Mouse (Mus musculus): Measurements from ENCODE around the gene Nxpe3.
A peak's percentile ranks its signal among the peaks of the same experiment; 100 is the strongest.

Nxpe3 gene

DNA sequence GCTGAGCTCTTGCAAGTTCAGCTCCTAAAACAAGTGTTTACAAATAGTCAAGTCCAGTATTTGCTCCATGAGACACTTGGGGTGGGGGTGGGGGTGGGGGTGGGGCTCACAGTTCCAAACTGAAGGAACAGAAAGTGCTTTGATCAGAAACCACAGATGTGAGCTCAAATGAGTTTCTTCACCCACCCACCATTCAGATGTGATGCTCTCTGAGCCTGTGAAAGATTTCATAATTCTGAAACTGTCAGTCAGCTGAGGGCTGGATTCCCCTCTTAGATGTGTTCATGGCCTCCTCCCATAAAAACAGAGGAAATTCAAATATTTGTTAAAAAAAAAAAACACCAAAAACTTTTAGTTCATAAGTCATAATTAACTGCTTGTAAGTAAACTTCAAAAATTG, 59.3 kb downstream of the Nxpe3 start:
- no peak for DNase-seq

- no peak for DNase-seq
Measured at GRCm38 (mm10) chr16:55832617-55833016, 62.5 kb downstream of the Nxpe3 start.

DNA sequence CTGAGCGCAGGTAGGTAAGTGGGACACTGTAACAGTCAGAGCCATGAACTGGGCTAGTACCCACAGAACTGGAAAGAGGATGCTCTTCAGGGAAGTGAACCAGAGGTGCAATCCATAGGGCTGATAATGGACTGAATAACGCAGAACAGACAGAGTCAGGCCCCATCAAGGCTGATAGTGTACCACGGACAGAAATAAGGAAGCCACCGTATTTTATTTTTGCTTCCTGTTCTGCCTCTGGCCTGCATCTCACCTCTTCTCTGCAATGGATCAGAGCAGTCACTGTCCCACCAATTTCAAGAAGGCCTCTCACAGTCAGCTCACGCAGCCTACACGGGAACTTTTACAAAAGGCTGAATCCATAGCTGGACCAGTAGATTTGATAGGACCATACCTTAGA, 63.0 kb downstream of the Nxpe3 start:
- DNase-seq: no peak

DNA sequence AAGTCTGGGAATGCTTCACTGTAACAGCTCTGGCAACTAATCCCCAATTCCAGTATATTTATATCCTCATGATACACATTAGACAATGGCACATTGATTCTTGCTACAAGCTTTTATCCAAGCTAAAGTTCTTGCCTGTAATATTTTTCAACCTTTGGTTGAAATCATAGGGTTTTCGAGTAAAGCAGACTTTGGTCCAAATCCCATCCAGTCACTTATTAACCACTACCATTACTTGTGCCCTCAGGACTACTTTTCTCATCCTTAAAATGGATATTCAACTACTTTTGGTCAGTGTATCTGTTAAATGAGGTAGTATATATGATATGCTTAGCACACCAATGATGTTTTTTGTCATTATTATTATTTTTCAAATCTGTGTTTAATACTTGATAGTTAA, 63.6 kb downstream of the Nxpe3 start:
- no peak for DNase-seq

DNA sequence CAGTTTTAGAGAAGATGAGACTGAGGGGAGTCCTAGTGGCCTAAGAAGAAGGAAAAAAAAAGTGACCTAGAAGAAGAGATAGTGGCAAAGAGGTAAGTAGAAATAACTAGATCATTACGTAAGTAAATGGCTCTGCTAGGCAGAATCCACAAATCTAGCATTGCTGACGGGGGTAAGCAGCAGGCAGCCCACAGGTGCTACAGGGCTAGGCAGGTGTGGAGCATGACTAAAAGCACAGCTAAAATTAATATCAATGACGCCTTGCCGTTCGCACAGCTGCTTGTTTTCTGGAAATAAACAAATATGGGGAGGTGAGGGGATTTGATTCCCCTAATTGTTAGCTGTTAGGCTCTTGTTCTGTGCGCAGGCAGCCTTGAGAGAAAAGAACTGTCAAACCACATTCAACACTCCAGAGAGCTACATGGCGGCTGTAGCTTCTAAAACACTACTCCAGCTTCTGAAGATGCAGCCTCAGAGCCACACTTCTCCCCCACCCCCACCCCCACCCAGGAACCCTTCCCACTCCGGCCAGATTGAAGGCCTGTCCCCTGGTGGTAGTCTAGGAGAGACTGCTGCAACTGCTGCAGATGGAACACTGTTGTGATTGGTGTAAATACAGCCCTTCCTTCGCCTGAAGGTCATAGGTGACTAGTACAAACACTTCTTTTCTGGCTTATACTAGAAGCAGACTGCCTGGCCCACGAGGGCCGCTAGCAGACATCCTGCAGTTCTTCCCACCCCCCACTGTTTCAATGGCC, 71.5 kb downstream of the Nxpe3 start:
- peak in 1 of 2 experiments; percentile 24 for DNase-seq

GRCm38 (mm10) chr16:55822741-55823397, 72.2 kb downstream of the Nxpe3 start:
- no peak for DNase-seq

DNA sequence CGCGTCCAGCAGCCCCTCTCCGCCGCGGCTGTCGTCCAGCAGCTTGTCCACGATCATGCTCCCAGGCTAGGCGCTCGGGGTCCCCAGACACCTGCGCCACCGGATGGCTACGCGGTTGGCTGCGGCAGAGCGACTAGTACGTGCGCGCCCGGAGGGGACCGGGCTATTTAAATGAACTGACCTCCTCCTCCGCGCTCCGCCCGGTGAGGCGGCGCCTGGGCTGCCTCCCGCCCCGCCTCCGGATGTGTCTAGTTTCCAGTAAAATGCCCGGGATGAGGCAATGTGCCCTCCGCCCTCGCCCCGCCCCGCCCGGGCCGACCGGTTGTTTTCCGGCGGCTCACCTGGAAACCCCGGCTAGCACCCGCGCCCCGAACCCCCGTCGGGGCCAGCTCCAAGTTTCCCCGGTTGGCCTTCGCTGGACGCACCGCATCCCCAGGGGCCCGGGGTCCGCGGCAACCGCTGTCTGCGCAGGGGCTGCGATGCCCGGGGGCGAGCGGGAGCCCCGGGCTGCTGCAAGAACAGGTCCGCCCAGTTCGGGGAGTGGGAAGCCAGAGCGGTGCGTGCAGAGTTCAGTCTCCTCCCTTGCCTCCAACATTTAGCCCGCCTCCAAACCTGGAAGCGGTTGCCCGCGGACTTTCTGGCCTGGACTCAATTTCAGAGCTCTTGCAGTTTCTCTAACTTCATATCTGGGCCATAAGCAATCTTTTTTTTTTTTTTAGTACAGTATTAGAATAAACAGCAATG, 72.9 kb downstream of the Nxpe3 start:
- DNase-seq: peak; percentile 92 to 96

- DNase-seq: peak; percentile 41 to 68
Measured at GRCm38 (mm10) chr16:55821571-55821981, 73.5 kb downstream of the Nxpe3 start.

GRCm38 (mm10) chr16:55820916-55821570, 74.0 kb downstream of the Nxpe3 start:
- DNase-seq: peak in 1 of 2 experiments; percentile 14

- DNase-seq: peak; percentile 29 to 34
Measured at GRCm38 (mm10) chr16:55820161-55820915, 74.7 kb downstream of the Nxpe3 start.

DNA sequence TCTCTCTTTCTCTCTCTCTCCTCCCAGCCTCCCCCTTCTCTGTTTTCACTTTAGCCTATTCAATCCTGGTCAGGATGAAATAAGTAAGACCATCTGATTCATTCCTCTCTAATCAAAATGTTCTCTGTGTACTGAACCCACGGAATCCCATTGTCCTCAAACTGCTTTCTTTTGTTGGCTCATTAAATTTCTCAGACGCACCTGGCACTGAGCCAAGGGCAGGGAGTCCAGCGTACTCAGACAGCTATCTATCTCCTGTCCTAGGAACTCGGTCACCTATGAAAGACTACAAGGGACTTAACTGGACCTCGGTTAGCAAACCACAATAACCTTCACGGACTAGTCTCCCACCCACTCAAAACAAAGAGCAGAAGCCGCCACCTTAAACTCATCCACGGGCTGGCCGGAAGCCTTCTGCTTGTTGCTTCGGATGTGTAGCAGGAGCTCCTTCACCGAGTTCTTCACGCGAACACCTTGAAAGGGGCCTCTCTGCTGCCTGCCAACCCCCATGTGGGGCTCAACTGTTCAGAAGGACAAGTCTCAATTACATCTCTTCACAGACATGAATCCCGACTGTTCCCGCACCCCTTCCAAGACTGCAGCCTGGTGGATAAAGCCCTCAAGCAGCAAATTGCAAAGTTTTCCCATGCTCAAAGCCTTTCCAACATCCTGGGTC, 75.8 kb downstream of the Nxpe3 start:
- peak; percentile 72 to 80 for DNase-seq

DNA sequence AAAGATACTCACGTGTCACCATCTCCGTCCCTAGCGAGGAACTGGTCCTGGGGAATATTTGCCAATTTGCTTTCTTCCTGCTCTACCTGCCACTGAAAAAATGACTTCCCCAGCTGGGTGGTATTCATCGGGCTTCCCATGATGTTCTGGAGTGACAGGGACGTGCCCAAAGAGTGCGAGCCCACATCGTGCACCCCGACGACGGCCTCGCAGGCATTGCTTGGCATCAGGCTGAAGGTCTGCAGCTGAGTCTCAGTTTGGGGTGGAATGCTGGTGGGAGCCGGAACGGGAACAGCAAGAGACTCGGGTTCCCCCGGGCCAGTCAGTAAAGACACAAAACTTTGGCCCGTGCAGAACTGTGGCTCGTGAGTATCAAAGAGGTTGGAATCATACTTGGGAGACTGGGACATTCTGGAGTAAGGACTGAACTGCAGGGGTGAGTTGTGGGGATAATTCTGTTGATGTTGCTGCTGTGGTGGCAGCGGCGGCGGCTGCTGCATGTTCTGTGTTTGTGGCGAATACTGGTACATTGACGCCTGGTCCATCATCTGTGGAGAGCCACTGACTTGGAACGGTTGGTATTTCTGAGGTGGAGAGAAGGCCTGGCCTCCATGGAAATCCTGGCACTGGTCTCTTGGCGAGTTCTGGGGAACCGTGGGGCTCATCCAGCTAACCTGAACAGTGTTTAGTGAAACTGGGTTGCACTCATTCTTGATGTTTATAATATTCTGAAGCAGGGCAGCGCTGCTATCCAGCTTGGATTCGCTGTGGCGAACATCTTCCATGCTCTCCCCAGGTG, 77.2 kb downstream of the Nxpe3 start:
- DNase-seq: no peak

GRCm38 (mm10) chr16:55816202-55816941, 78.7 kb downstream of the Nxpe3 start:
- DNase-seq: peak in 1 of 2 experiments; percentile 28

GRCm38 (mm10) chr16:55815466-55815865, 79.6 kb downstream of the Nxpe3 start:
- peak in 1 of 2 experiments; percentile 26 for DNase-seq

DNA sequence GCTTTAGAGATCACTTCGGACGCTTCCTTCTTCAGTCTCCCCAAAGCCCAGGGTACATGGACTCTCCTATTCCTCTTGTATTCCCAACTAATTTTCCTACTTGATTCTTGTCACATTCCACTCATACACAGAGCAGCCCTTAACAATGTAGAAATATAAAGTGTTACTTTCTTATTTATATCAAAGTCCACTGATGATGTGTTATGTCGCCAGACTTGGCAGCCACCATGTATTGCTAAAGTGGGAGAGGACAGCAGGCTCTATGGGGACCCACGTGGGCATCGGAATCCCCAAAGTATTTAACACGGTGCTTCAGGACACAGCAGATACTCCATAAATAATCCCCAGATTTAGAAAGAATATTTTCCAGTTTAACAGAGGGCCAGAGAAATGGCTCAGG, 80.4 kb downstream of the Nxpe3 start:
- no peak for DNase-seq

GRCm38 (mm10) chr16:55813916-55814315, 81.2 kb downstream of the Nxpe3 start:
- DNase-seq: no peak

DNA sequence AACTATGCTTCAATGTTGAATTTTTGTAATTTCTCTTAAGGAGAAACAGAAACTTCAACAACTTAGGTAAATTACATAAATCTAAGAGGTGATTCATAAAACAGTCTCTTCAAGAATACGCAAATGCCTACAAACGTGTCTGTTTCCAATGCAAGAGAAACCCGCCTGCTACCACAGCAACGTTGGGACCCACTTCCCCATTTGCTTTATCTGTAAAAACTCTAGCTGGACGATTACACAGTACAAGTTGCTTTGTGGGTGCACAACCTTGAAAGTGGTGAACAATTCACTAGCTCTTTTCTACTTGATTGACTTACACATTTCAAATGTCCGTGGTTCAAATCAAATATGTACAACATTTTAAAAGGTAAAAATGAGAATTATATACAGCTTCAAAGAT, 83.3 kb downstream of the Nxpe3 start:
- no peak for DNase-seq

GRCm38 (mm10) chr16:55809779-55810514, 85.1 kb downstream of the Nxpe3 start:
- DNase-seq: no peak

DNA sequence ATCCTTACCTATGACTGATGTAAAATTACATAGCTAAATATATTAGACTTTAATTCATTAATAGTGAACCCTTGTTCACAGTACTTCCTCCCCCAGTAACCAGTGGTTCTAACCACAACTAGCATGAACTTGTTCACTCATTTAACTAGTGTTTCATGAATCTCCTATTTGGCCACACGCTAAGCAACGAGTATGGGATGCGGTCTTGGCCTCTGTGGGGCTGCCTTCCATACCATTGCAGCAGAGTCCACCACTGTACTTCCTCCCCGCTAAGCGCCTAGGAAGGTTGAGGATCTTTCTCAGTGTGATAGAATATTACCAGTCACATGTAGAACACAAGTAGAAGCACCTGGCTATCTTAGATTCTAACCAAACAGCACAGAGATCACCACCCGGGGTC, 85.7 kb downstream of the Nxpe3 start:
- DNase-seq: no peak

All from kidney, postnatal 4 days (tissue).